Mouse (Mus musculus): ENCODE results near the gene Nhsl1. TPM values are rescaled to one million over a fixed set of nuclear protein-coding genes. Genes with fewer than 3 reads are reported as not detected.

The Nhsl1 gene
- polyA plus RNA-seq, 1 experiment = not detected

DNA sequence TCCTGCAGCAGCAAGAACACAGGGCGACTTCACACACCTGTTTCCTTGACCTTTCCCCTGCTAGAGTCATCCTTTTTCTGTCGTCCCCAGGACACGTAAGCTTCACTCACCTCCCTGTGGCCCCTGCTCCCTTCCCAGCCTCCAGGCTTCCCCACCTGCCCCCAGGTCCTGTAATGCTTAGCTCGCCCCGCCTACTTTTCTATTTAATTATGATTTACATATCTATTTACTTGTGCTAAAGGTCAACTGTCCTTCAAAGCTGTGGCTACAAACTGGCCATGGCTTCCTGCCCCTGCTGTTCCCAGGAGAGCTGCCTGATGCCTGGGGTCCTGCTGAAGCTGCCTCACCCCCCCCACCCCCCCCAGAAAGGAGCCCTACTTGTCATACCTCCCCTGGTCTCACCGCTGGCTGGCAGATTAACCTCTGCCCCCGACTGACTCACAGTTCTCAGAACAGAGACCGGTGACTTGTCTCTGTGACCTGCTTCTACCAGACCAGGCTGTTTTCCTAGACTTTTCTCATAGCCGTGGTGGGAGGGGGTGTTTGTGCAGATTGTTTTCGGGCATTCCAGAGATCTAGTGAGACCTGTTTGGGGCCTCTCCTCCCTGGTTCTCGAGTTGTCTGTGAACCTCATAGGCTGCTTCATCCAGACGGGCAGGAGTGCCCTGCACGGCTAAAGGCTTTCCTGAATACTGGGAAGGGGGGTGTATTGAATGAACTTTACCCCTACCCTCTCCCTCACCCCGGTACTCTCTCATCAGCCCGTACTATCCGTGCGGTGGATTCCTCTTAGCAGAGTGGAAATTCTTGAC is 51.9 kb downstream of the Nhsl1 start:
- no peak for TF ChIP-seq GATA1 (IDR thresholded peaks at IDR 0.05; ENCODE audit: low read length)

GRCm38 (mm10) chr10:18371866-18372265 is 53.1 kb downstream of the Nhsl1 start:
- no peak for TF ChIP-seq GATA1 (IDR thresholded peaks at IDR 0.05; ENCODE audit: low read length)

DNA sequence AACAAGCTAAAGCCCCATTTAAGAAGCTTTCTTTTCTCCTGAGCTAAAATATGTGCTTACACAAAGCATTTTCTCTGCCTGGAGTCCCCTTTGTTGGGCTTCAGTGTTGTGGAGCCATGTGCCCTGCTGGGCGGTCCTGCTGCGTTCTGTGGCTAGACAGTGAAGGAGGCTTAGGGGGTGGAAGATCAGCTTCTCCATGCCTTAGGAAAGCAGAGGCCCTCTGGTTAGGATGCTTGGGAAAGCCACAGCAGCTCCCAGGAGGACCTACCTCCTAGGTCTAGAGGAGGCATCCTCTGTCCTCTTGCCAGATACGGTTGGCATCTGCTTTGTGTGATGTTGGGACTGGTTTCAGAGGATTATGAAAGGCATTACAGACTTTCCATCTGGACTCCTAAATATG is 56.5 kb downstream of the Nhsl1 start:
- TF ChIP-seq GATA1 (IDR thresholded peaks at IDR 0.05; ENCODE audit: low read length) = no peak

GRCm38 (mm10) chr10:18384766-18385165 is 66.0 kb downstream of the Nhsl1 start:
- no peak for TF ChIP-seq GATA1 (IDR thresholded peaks at IDR 0.05; ENCODE audit: low read length)

GRCm38 (mm10) chr10:18386224-18386623 is 67.4 kb downstream of the Nhsl1 start:
- no peak for TF ChIP-seq GATA1 (IDR thresholded peaks at IDR 0.05; ENCODE audit: low read length)

DNA sequence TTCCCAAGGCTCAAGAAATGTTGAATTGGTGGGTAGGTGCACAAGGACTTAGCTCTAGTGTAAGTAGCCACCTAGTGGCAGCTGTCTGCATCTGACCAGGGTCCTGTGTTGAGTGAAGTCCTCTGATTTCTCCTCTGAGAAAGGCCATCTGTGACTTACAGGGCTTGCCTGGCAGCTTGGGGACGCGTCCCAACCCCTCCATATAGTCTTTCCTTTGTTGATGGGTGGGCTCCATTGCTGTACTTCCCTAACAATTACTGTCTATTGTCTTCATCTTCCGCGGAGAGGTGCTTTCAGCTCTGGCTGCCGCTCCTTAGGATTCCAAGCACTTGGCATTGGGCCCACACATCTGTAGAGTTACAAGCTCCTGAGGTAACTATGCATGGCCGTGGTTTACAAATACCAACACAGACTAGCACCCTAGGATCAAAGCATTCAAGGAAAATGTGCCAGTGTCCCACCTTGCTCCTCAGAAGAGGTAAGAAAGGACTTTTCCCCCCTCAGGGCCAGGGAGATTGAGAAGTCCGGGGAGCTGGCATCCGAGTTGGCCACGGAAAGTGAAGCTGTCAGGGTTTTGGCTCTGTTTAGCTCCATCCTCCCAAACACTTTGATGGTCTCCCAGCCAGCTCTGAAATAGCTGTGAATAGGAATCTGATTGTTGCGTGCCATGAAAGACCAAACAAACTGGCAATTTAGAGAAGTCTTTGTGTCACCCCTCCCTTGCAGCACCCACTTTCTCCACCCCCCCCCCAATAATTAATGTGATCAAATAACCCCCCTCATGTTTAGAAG is 70.2 kb downstream of the Nhsl1 start:
- TF ChIP-seq GATA1 (IDR thresholded peaks at IDR 0.05; ENCODE audit: low read length) = no peak

- no peak for TF ChIP-seq GATA1 (IDR thresholded peaks at IDR 0.05; ENCODE audit: low read length)
Observed at GRCm38 (mm10) chr10:18390004-18390403, 71.2 kb downstream of the Nhsl1 start.

GRCm38 (mm10) chr10:18391608-18392007 is 72.8 kb downstream of the Nhsl1 start:
- no peak for TF ChIP-seq GATA1 (IDR thresholded peaks at IDR 0.05; ENCODE audit: low read length)

DNA sequence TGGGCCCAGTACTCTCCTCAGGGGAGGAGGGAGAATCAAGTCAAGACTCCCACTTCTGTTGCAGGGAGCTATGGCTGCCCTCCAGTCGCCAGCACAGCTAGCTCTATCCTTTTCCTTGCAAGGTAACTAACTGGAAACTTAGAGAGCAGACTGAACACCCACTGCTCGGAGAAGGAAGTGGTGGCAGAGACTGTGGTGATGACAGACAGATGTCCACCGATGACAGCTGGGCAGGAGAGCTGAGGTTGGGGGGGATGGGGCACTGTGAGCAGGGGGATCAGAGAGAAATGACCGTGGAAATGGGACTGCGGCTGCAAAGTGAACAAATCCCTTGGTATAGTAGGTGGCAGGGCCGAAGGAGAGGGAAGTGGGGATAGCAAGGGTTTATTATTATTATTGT is 73.5 kb downstream of the Nhsl1 start:
- TF ChIP-seq GATA1 (IDR thresholded peaks at IDR 0.05; ENCODE audit: low read length) = no peak

DNA sequence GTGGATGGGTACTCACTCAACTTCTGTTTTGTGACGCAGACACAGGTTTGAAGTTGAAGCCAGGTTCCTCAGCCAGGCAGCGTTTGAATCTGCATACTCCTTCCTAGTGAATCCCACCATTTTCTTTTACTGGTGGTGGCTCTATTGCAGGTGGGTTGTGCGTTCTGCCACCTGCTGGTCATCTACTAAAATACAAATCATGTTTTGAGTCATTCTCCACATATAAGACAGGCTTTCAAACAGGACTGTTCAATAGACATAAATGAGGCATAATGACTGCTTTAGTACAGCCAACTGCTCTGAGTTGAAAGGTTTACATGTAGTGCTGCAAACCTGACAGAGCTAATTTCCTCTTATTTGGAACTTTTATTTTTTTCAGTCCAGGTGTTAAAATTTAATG is 75.0 kb downstream of the Nhsl1 start:
- TF ChIP-seq GATA1 (IDR thresholded peaks at IDR 0.05; ENCODE audit: low read length) = no peak

GRCm38 (mm10) chr10:18394270-18394669 is 75.5 kb downstream of the Nhsl1 start:
- TF ChIP-seq GATA1 (IDR thresholded peaks at IDR 0.05; ENCODE audit: low read length) = no peak

GRCm38 (mm10) chr10:18400089-18400644 is 81.4 kb downstream of the Nhsl1 start:
- TF ChIP-seq GATA1 (IDR thresholded peaks at IDR 0.05; ENCODE audit: low read length) = no peak

DNA sequence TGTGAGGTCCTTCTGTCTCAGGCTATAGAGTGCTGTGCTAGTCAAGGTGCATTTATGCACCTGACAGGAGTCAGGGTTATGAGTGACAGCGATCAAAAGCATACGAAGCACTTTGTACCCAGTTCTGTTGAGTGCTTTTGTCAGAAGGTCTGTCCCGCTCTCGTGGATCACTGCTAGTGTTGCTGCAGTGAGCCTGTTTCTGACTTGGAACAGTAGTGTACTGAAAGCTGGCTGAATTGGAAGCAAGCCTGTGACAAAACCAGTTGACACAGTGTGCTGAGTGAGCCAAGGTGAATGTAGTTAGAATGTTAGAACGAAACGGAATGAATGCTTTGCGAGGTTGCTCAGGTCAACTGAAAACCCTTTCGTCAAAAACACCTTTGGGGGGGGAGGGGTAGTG is 82.2 kb downstream of the Nhsl1 start:
- no peak for TF ChIP-seq GATA1 (IDR thresholded peaks at IDR 0.05; ENCODE audit: low read length)

DNA sequence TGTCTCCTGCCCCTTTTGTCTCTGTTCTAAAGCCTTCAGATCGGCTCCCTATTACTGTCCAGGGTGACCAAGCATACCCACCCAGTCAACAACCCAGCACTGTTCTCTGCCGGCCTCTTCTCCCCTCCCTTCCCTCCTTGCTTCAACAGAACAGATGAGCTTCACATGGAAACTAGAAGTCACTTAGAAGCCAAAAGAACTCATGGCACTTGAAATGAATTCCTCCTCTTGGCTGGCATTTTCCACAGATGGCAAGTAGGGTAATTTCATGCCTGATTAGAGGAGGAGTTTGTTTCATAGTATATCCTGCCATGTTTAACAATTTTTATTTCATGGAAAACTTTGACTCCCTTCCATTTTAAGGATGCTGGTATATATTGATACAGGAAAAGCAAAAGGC is 85.2 kb downstream of the Nhsl1 start:
- no peak for TF ChIP-seq GATA1 (IDR thresholded peaks at IDR 0.05; ENCODE audit: low read length)

DNA sequence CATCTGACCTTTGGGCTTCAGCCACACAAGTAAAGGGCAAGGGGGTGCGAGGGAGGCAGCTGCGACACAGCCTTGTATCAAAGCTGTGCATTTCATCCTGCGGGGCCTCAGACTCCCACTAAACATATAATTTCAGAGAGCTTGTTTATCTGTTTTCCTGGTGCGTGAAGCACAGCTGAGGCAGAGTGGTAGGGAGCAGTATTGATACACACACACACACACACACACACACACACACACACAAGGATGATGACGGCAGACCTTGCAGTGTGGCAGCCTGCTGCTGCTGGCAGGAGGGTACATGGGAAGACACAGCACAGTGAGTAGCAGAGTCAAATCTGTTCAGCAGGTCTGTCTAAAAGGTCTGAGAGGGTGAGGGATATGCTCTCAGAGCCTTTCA is 85.9 kb downstream of the Nhsl1 start:
- no peak for TF ChIP-seq GATA1 (IDR thresholded peaks at IDR 0.05; ENCODE audit: low read length)

DNA sequence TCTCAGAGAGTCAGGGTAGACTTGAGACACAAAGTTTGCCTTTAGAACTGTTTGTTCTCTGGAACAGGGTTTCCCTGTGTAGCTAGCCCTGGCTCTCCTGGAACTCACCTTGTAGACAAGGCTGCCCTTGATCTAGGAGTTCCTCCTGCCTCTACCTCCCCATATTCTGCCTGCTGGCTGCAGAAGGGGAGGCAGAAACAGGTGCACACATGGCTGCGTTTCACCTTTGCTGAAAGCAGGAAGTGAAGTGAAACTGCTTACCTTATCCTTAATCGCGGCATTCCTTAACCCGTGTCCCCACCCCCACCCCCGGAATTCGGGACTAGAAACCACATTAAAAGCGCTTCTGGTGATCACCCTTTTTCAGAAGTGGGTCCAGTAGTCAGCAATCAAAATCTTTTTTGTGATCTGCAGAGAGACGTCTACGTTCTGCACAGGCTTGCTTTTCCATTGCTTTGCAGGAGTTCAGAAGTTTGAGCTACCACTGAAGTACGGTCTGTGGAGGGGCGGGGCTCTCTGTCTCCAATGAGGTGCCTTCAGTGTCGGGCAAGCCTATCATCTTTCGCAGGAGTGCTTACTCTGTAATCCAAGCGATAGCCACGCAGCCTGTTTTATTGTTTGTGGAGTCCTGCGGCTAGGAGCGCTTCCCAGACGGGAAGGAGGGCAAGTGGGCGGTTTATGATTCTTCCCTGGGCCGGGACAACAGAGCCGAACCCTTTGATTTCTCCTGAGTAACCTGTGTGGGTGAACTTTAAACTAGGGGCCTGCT is 88.5 kb downstream of the Nhsl1 start:
- no peak for TF ChIP-seq GATA1 (IDR thresholded peaks at IDR 0.05; ENCODE audit: low read length)
